Mouse (Mus musculus): ENCODE results near the gene Plcl2. TPM values are rescaled to one million over a fixed set of nuclear protein-coding genes. Genes with fewer than 3 reads are reported as not detected.

The Plcl2 gene
- polyA plus RNA-seq, 1 experiment, result 2.9 TPM

DNA sequence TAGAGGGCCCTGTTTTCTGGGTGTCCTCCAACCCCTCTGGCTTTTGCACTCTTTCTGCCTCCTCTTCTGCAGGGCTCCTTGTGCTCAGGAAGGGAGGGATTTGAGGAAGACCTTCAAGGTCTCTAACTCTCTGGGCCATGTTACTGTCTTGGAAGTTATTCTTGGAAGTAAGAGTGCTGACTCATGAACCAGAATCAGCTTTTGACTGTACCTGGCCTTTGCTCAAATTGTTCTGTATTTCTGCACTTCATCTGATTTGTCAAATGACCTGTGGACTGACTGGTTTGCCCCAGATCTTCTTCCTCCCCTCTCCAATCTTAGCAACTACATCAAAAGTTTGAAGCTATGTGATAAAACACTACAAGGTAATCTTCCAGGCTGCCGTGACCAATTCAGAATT, 91.5 kb downstream of the Plcl2 start:
- Histone ChIP-seq H3K9ac (ENCODE audit: low read depth, poor library complexity, severe bottlenecking) (no peak overlapping the region), H3K27me3 (ENCODE audit: control insufficient read depth, insufficient read depth, low read length, poor library complexity, severe bottlenecking) (no peaks in the 10 kb centered on the region), H3K4me3 (ENCODE audit: low read depth, low read length) (no peak overlapping the region), H3K4me1 (ENCODE audit: control insufficient read depth, insufficient read depth, low read length) (no peaks in the 10 kb centered on the region), H3K9me3 (replicated peaks; ENCODE audit: control insufficient read depth, insufficient read depth, low read length, poor library complexity, severe bottlenecking) (no peaks in the 10 kb centered on the region), H3K36me3 (ENCODE audit: control insufficient read depth, insufficient read depth, low read length, poor library complexity, severe bottlenecking) (no peaks in the 10 kb centered on the region), H3K27ac (ENCODE audit: insufficient read depth, low read length) (no peak overlapping the region)
- TF ChIP-seq CTCF (IDR thresholded peaks at IDR 0.05; ENCODE audit: low read depth, low read length) (no peak), EP300 (IDR thresholded peaks at IDR 0.05; ENCODE audit: insufficient read depth, low read depth, low read length) (no peak), POLR2A (IDR thresholded peaks at IDR 0.05; ENCODE audit: insufficient read depth, low read length) (no peak)

DNA sequence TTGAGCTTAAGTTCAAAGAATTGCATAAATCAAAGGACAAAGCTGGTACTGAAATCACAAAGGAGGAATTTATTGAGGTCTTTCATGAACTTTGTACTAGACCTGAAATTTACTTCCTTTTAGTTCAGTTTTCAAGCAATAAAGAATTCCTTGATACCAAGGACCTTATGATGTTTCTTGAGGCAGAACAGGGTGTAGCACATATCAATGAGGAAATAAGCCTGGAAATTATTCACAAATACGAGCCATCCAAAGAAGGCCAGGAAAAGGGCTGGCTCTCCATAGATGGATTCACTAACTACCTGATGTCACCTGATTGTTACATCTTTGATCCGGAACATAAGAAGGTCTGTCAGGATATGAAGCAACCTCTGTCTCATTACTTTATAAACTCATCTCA, 97.7 kb downstream of the Plcl2 start:
- no peak overlapping the region for H3K9ac ChIP-seq (ENCODE audit: low read depth, poor library complexity, severe bottlenecking)
- no peak overlapping the region for H3K27ac ChIP-seq (ENCODE audit: insufficient read depth, low read length)
- no peaks in the 10 kb centered on the region for H3K36me3 ChIP-seq (ENCODE audit: control insufficient read depth, insufficient read depth, low read length, poor library complexity, severe bottlenecking)
- H3K4me1 ChIP-seq (ENCODE audit: control insufficient read depth, insufficient read depth, low read length), result no peaks in the 10 kb centered on the region
- no peaks in the 10 kb centered on the region for H3K9me3 ChIP-seq (replicated peaks; ENCODE audit: control insufficient read depth, insufficient read depth, low read length, poor library complexity, severe bottlenecking)
- H3K4me3 ChIP-seq (ENCODE audit: low read depth, low read length), result no peak overlapping the region
- TF ChIP-seq CTCF (IDR thresholded peaks at IDR 0.05; ENCODE audit: low read depth, low read length), result no peak
- TF ChIP-seq EP300 (IDR thresholded peaks at IDR 0.05; ENCODE audit: insufficient read depth, low read depth, low read length), result no peak
- no peak for TF ChIP-seq POLR2A (IDR thresholded peaks at IDR 0.05; ENCODE audit: insufficient read depth, low read length)
- H3K27me3 ChIP-seq (ENCODE audit: control insufficient read depth, insufficient read depth, low read length, poor library complexity, severe bottlenecking), result no peaks in the 10 kb centered on the region

DNA sequence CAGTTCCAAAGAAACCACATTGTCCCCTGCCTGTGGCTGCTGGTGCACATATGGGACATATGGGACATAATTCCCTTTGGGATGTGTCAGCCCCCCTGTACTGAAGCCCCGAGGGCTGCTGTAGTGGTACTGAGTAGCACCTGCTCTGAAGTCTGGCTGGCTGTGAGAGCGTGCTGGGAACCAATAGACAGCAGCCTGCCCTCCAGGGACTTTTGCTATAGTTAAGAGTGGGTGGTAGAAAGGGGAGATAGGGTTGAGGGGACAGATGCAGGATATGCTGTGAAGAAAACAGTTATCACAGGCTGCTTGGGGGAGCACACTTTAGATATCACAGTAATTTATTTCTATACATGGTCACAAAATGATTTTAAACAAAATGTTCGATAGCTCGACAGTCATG, 100.7 kb downstream of the Plcl2 start:
- H3K4me1 ChIP-seq (ENCODE audit: control insufficient read depth, insufficient read depth, low read length), result no peaks in the 10 kb centered on the region
- no peak overlapping the region for H3K27ac ChIP-seq (ENCODE audit: insufficient read depth, low read length)
- no peak overlapping the region for H3K4me3 ChIP-seq (ENCODE audit: low read depth, low read length)
- TF ChIP-seq CTCF (IDR thresholded peaks at IDR 0.05; ENCODE audit: low read depth, low read length) (no peak), POLR2A (IDR thresholded peaks at IDR 0.05; ENCODE audit: insufficient read depth, low read length) (no peak), EP300 (IDR thresholded peaks at IDR 0.05; ENCODE audit: insufficient read depth, low read depth, low read length) (no peak)
- no peaks in the 10 kb centered on the region for H3K9me3 ChIP-seq (replicated peaks; ENCODE audit: control insufficient read depth, insufficient read depth, low read length, poor library complexity, severe bottlenecking)
- no peak overlapping the region for H3K9ac ChIP-seq (ENCODE audit: low read depth, poor library complexity, severe bottlenecking)
- H3K36me3 ChIP-seq (ENCODE audit: control insufficient read depth, insufficient read depth, low read length, poor library complexity, severe bottlenecking), result no peaks in the 10 kb centered on the region
- H3K27me3 ChIP-seq (ENCODE audit: control insufficient read depth, insufficient read depth, low read length, poor library complexity, severe bottlenecking), result no peaks in the 10 kb centered on the region

GRCm38 (mm10) chr17:50620794-50621537, 111.8 kb downstream of the Plcl2 start:
- no peak overlapping the region for H3K4me3 ChIP-seq (ENCODE audit: low read depth, low read length)
- no peaks in the 10 kb centered on the region for H3K4me1 ChIP-seq (ENCODE audit: control insufficient read depth, insufficient read depth, low read length)
- TF ChIP-seq CTCF (IDR thresholded peaks at IDR 0.05; ENCODE audit: low read depth, low read length), result no peak
- no peak for TF ChIP-seq EP300 (IDR thresholded peaks at IDR 0.05; ENCODE audit: insufficient read depth, low read depth, low read length)
- TF ChIP-seq POLR2A (IDR thresholded peaks at IDR 0.05; ENCODE audit: insufficient read depth, low read length), result no peak
- no peaks in the 10 kb centered on the region for H3K9me3 ChIP-seq (replicated peaks; ENCODE audit: control insufficient read depth, insufficient read depth, low read length, poor library complexity, severe bottlenecking)
- no peaks in the 10 kb centered on the region for H3K36me3 ChIP-seq (ENCODE audit: control insufficient read depth, insufficient read depth, low read length, poor library complexity, severe bottlenecking)
- H3K9ac ChIP-seq (ENCODE audit: low read depth, poor library complexity, severe bottlenecking), result no peak overlapping the region
- H3K27me3 ChIP-seq (ENCODE audit: control insufficient read depth, insufficient read depth, low read length, poor library complexity, severe bottlenecking), result no peaks in the 10 kb centered on the region
- no peak overlapping the region for H3K27ac ChIP-seq (ENCODE audit: insufficient read depth, low read length)

- no peaks in the 10 kb centered on the region for H3K4me1 ChIP-seq (ENCODE audit: control insufficient read depth, insufficient read depth, low read length)
- no peak overlapping the region for H3K4me3 ChIP-seq (ENCODE audit: low read depth, low read length)
- no peak overlapping the region for H3K9ac ChIP-seq (ENCODE audit: low read depth, poor library complexity, severe bottlenecking)
- no peaks in the 10 kb centered on the region for H3K36me3 ChIP-seq (ENCODE audit: control insufficient read depth, insufficient read depth, low read length, poor library complexity, severe bottlenecking)
- no peak for TF ChIP-seq CTCF (IDR thresholded peaks at IDR 0.05; ENCODE audit: low read depth, low read length)
- no peak for TF ChIP-seq POLR2A (IDR thresholded peaks at IDR 0.05; ENCODE audit: insufficient read depth, low read length)
- TF ChIP-seq EP300 (IDR thresholded peaks at IDR 0.05; ENCODE audit: insufficient read depth, low read depth, low read length), result no peak
- no peak overlapping the region for H3K27ac ChIP-seq (ENCODE audit: insufficient read depth, low read length)
- no peaks in the 10 kb centered on the region for H3K27me3 ChIP-seq (ENCODE audit: control insufficient read depth, insufficient read depth, low read length, poor library complexity, severe bottlenecking)
- no peaks in the 10 kb centered on the region for H3K9me3 ChIP-seq (replicated peaks; ENCODE audit: control insufficient read depth, insufficient read depth, low read length, poor library complexity, severe bottlenecking)
Measured at GRCm38 (mm10) chr17:50621996-50622395, 112.8 kb downstream of the Plcl2 start.

GRCm38 (mm10) chr17:50625584-50625983, 116.4 kb downstream of the Plcl2 start:
- Histone ChIP-seq H3K9me3 (replicated peaks; ENCODE audit: control insufficient read depth, insufficient read depth, low read length, poor library complexity, severe bottlenecking) (no peaks in the 10 kb centered on the region), H3K27ac (ENCODE audit: insufficient read depth, low read length) (no peak overlapping the region), H3K36me3 (ENCODE audit: control insufficient read depth, insufficient read depth, low read length, poor library complexity, severe bottlenecking) (no peaks in the 10 kb centered on the region), H3K27me3 (ENCODE audit: control insufficient read depth, insufficient read depth, low read length, poor library complexity, severe bottlenecking) (no peaks in the 10 kb centered on the region), H3K9ac (ENCODE audit: low read depth, poor library complexity, severe bottlenecking) (no peak overlapping the region), H3K4me3 (ENCODE audit: low read depth, low read length) (no peak overlapping the region), H3K4me1 (ENCODE audit: control insufficient read depth, insufficient read depth, low read length) (no peaks in the 10 kb centered on the region)
- no peak for TF ChIP-seq CTCF (IDR thresholded peaks at IDR 0.05; ENCODE audit: low read depth, low read length)
- TF ChIP-seq EP300 (IDR thresholded peaks at IDR 0.05; ENCODE audit: insufficient read depth, low read depth, low read length), result no peak
- no peak for TF ChIP-seq POLR2A (IDR thresholded peaks at IDR 0.05; ENCODE audit: insufficient read depth, low read length)
